Mouse (Mus musculus) heart, embryonic 11.5 days (tissue): ENCODE measurements at regions not wholly inside any gene's neighbourhood (a gene's known extent, or its start where the extent isn't known, plus 50 kb on each side); places are given as distances from the start of the nearest gene placed in this dataset.

Experiments used
- ATAC-seq: fragments of 200-750 bp; cut with Nextera tagmentation; replicated peaks from 2 replicates; pipeline ENCODE4 v1.8.0; 2017; ENCODE audit warnings: moderate library complexity; ENCODE audit not compliant: insufficient number of reproducible peaks, low FRiP score, low TSS enrichment
- H3K27ac ChIP-seq: fragments of 300-500 bp; sonication (generic); 2 replicates; pipeline ENCODE4 v1.5.1; 2014; ENCODE audit warnings: mild to moderate bottlenecking, low read depth, low read length
- H3K27me3 ChIP-seq: fragments of 300-500 bp; sonication (generic); 2 replicates; pipeline ENCODE4 v1.6.1; 2014; ENCODE audit warnings: mild to moderate bottlenecking, low read length, mixed read lengths; ENCODE audit not compliant: control insufficient read depth, insufficient read depth
- H3K36me3 ChIP-seq: fragments of 300-500 bp; sonication (generic); 2 replicates; pipeline ENCODE4 v1.6.1; 2014; ENCODE audit warnings: mild to moderate bottlenecking, low read length, moderate library complexity, mixed read lengths; ENCODE audit not compliant: control insufficient read depth, insufficient read depth
- H3K4me1 ChIP-seq: fragments of 300-500 bp; sonication (generic); 2 replicates; pipeline ENCODE4 v1.6.1; 2014; ENCODE audit warnings: low read length; ENCODE audit not compliant: control insufficient read depth, insufficient read depth
- H3K4me2 ChIP-seq: fragments of 300-500 bp; sonication (generic); 2 replicates; pipeline ENCODE4 v1.6.1; 2014; ENCODE audit warnings: mild to moderate bottlenecking, moderate library complexity
- H3K4me3 ChIP-seq: fragments of 300-500 bp; sonication (generic); 2 replicates; pipeline ENCODE4 v1.5.1; 2014; ENCODE audit warnings: low read depth, low read length
- H3K9ac ChIP-seq: fragments of 300-500 bp; sonication (generic); 2 replicates; pipeline ENCODE4 v1.6.1; 2014; ENCODE audit warnings: mild to moderate bottlenecking, low read depth, low read length, moderate library complexity
- H3K9me3 ChIP-seq: fragments of 300-500 bp; sonication (generic); replicated peaks from 2 replicates; pipeline ENCODE4 v1.6.1; 2016; ENCODE audit warnings: low read length; ENCODE audit not compliant: control insufficient read depth
- WGBS: fragments of 180-500 bp; shearing (Covaris S2); extraction: QIAGEN DNeasy Blood & Tissue Kit; methylation state at CpG from one replicate; pipeline ENCODE4 v1.1.7; 2014; ENCODE audit not compliant: insufficient replicate concordance; 5-methylcytosine and 5-hydroxymethylcytosine counted together

DNA sequence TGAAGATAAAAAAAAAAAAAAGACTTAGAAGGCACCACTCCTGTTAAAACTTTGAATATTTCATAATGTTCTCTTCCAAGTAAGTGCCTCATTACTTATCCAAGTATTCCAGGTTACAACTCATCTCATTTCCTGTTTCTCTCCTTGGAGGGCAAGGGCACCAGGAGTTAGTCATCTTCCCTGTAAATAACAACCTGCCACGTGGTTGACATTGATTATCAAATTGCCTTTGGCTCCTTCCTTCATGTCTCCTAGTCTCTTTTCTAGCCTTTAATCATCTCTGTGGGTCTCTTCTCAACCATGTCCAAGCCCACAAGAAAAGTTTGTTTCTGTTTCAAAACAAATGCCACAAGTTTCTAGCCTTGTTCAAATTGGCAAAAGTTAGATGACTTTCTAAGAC is 116.1 kb downstream of the Dusp6 start:
- ATAC-seq: no peak
- H3K9me3 ChIP-seq: no peaks in the 10 kb centered on the region
- WGBS: 40% methylated on average over 1 of the region's 1 CpGs

DNA sequence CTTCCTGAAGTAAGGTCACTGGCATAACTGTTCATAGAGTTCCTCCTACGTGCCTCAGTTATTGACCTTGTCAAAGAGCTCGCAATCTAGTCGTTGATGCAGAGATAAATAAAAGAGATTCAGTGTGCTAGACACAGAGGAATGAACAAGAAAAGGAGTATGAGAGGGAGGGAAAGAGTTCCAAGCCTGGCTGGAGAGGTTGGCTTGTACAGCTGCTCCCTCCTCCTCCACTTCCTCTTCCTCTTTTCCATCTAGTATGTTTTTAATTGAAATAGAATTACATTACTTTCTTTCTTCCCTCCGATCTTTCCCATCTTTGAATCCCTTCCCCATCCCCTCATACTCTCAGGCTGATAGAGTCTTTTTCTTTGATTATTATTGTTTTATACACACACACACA is 117.1 kb downstream of the Dusp6 start:
- Histone ChIP-seq H3K27ac (no peak overlapping the region), H3K4me1 (peaks cover 7% of the 10 kb centered on the region), H3K27me3 (no peaks in the 10 kb centered on the region), H3K9ac (no peak overlapping the region), H3K9me3 (no peaks in the 10 kb centered on the region), H3K36me3 (no peaks in the 10 kb centered on the region), H3K4me3 (no peak overlapping the region), H3K4me2 (no peak overlapping the region)
- WGBS: 76% methylated on average over 4 of the region's 4 CpGs
- ATAC-seq: no peak

More for the DNA sequence above, 116.1 kb downstream of the Dusp6 start:
- H3K4me2 ChIP-seq: no peak overlapping the region
- no peak overlapping the region for H3K27ac ChIP-seq
- no peak overlapping the region for H3K4me3 ChIP-seq
- peaks cover 7% of the 10 kb centered on the region for H3K4me1 ChIP-seq
- H3K36me3 ChIP-seq: no peaks in the 10 kb centered on the region
- H3K27me3 ChIP-seq: no peaks in the 10 kb centered on the region
- no peak overlapping the region for H3K9ac ChIP-seq

DNA sequence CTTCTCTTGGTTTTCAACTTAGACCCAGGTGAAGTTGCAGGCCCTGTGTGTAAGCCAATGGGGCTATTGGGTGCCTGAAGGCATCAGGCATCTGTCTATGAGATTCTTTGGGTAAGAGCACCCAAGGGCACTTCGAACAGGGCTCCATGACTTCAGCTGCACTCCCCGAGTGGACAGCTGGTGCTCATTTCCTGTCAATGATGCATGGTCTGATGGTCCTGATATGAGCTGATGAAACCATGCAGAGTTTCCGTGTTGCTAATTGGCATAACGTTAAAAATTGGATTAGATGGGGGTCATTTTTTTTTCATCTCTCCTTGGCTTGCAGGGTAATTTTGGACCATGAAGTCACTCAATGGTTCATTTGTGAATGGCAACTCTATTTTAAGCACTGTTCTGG is 120.0 kb downstream of the Dusp6 start:
- no peak for ATAC-seq
- H3K27me3 ChIP-seq: no peaks in the 10 kb centered on the region
- WGBS: 52% methylated on average over 4 of the region's 4 CpGs
- no peak overlapping the region for H3K4me3 ChIP-seq
- H3K36me3 ChIP-seq: no peaks in the 10 kb centered on the region
- no peak overlapping the region for H3K4me2 ChIP-seq
- H3K9me3 ChIP-seq: no peaks in the 10 kb centered on the region
- peaks cover 7% of the 10 kb centered on the region for H3K4me1 ChIP-seq
- no peak overlapping the region for H3K27ac ChIP-seq
- no peak overlapping the region for H3K9ac ChIP-seq

- H3K27me3 ChIP-seq: no peaks in the 10 kb centered on the region
- 82% methylated on average over 6 of the region's 6 CpGs for WGBS
- H3K9ac ChIP-seq: no peak overlapping the region
- no peak overlapping the region for H3K4me2 ChIP-seq
- no peak for ATAC-seq
- no peaks in the 10 kb centered on the region for H3K9me3 ChIP-seq
- H3K4me3 ChIP-seq: no peak overlapping the region
- H3K4me1 ChIP-seq: peaks cover 7% of the 10 kb centered on the region
- no peak overlapping the region for H3K27ac ChIP-seq
- no peaks in the 10 kb centered on the region for H3K36me3 ChIP-seq
Observed at GRCm38 (mm10) chr10:99384366-99384765, 121.3 kb downstream of the Dusp6 start.

DNA sequence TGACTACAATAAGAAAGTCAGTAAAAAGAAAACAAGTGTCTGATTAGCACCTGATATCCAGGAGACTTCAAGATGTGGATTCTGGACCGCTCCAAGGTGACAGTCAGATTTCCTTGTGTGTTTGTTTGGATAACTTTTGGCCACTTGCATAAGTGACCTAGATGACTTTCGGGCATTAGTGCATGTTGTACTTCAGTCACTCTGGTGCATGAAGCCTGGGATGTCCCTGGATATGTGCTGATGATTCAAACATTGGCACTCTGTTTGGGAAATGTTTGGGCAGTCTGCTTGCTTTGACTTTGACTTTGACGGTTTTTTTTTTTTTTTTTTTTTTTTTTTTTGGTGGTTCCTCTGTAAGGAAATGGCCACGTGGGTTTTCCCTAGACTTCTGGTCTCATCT is 121.8 kb downstream of the Dusp6 start:
- no peak overlapping the region for H3K4me3 ChIP-seq
- peaks cover 7% of the 10 kb centered on the region for H3K4me1 ChIP-seq
- no peaks in the 10 kb centered on the region for H3K27me3 ChIP-seq
- H3K9me3 ChIP-seq: no peaks in the 10 kb centered on the region
- WGBS: 55% methylated on average over 4 of the region's 4 CpGs
- no peaks in the 10 kb centered on the region for H3K36me3 ChIP-seq
- H3K9ac ChIP-seq: no peak overlapping the region
- H3K27ac ChIP-seq: no peak overlapping the region
- no peak for ATAC-seq
- no peak overlapping the region for H3K4me2 ChIP-seq

- WGBS: 70% methylated on average over 6 of the region's 6 CpGs
- H3K4me3 ChIP-seq: no peak overlapping the region
- ATAC-seq: no peak
- H3K27me3 ChIP-seq: no peaks in the 10 kb centered on the region
- H3K27ac ChIP-seq: no peak overlapping the region
- no peak overlapping the region for H3K9ac ChIP-seq
- H3K4me2 ChIP-seq: no peak overlapping the region
- H3K4me1 ChIP-seq: peaks cover 7% of the 10 kb centered on the region
- H3K36me3 ChIP-seq: no peaks in the 10 kb centered on the region
- no peaks in the 10 kb centered on the region for H3K9me3 ChIP-seq
Observed at GRCm38 (mm10) chr10:99385854-99386253, 122.8 kb downstream of the Dusp6 start.

DNA sequence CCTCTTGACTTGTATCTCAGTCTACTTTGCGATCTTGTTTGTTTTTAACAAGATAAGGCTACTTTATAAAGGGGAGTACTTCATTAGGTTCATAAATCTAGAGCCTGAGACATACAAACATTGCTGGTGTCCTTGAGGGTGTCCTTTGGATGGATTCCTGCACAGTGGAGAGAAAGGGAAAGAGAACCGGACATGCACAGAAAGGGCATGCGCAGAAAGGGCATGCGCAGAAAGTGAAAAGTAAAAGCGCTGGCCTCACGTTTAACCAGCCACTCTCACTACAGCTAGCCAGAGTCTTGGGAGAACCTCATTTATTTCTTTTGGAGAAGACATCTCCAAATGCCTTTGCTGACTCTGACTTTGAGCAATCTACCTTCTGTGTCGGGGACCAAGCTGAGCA is 125.5 kb downstream of the Dusp6 start:
- no peaks in the 10 kb centered on the region for H3K9me3 ChIP-seq
- no peaks in the 10 kb centered on the region for H3K36me3 ChIP-seq
- no peak overlapping the region for H3K27ac ChIP-seq
- no peaks in the 10 kb centered on the region for H3K27me3 ChIP-seq
- H3K9ac ChIP-seq: no peak overlapping the region
- WGBS: 84% methylated on average over 7 of the region's 7 CpGs
- H3K4me1 ChIP-seq: no peaks in the 10 kb centered on the region
- no peak overlapping the region for H3K4me2 ChIP-seq
- H3K4me3 ChIP-seq: no peak overlapping the region
- no peak for ATAC-seq

GRCm38 (mm10) chr10:99388986-99389385 is 126.0 kb downstream of the Dusp6 start:
- H3K4me2 ChIP-seq: no peak overlapping the region
- 88% methylated on average over 8 of the region's 8 CpGs for WGBS
- ATAC-seq: no peak
- H3K27me3 ChIP-seq: no peaks in the 10 kb centered on the region
- no peak overlapping the region for H3K9ac ChIP-seq
- H3K4me1 ChIP-seq: no peaks in the 10 kb centered on the region
- H3K27ac ChIP-seq: no peak overlapping the region
- no peak overlapping the region for H3K4me3 ChIP-seq
- H3K9me3 ChIP-seq: no peaks in the 10 kb centered on the region
- H3K36me3 ChIP-seq: no peaks in the 10 kb centered on the region

DNA sequence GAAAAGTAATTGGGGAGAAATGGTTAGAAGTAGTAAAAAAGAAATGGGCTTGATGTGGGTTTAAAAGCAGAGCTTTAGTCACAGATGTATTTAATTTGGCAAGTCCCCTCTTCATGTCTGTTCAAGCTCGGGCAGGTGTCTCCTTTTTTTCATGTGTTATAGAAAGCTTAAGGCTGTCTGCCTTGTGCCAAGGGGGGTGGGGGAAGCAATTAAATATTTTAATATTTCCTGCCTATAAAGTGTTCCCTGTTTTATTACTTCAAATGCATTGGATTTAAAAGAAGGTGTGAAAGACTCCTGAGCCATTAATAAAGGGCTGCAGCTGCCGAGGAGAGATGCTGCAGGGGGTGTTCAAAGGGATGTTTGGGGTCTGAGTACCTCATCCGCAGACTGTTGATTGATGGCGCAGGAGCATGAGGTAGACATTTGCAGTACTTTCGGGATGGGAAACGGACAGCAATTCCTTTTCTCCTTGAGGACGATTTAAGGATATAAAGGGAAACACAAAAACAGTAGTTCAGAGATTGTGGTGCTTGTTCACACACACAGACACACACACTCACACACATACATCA is 127.7 kb downstream of the Dusp6 start:
- Histone ChIP-seq H3K4me3 (no peak overlapping the region), H3K4me2 (no peak overlapping the region), H3K36me3 (no peaks in the 10 kb centered on the region), H3K9me3 (no peaks in the 10 kb centered on the region), H3K27ac (no peak overlapping the region), H3K9ac (no peak overlapping the region), H3K27me3 (no peaks in the 10 kb centered on the region), H3K4me1 (no peaks in the 10 kb centered on the region)
- ATAC-seq: no peak
- 76% methylated on average over 7 of the region's 7 CpGs for whole genome bisulfite sequencing
